Mouse (Mus musculus) MEL (cell line): ENCODE results near the gene Zfp689. TPM values are rescaled to one million over a fixed set of nuclear protein-coding genes. Genes with fewer than 3 reads are reported as not detected.

ENCODE experiments used
- DNase-seq: peaks from one replicate; pipeline ENCODE4 v3.0.0; 2011; ENCODE audit warnings: low read depth, low spot score
- H3K27ac ChIP-seq: 2 replicates; pipeline ENCODE4 v1.5.1; 2012; ENCODE audit warnings: low read depth, mild to moderate bottlenecking, control low read depth, low read length, moderate library complexity; ENCODE audit not compliant: control insufficient read depth
- H3K27me3 ChIP-seq, 2 experiments: fragments of 150-350 bp in 1 of 2; sonication (generic) in 1 of 2; 2 replicates each; pipeline ENCODE4 v1.6.1; 2012; ENCODE audit warnings: low read length in 2 of 2, mild to moderate bottlenecking in 2 of 2, improper control_type of control experiment in 1 of 2, moderate library complexity in 1 of 2; ENCODE audit not compliant: insufficient read depth in 2 of 2, control insufficient read depth in 1 of 2
- H3K36me3 ChIP-seq, 2 experiments: 2 replicates each; pipeline ENCODE4 v1.6.1; 2012 to 2014; ENCODE audit warnings: low read length in 2 of 2, improper control_type of control experiment in 1 of 2, inconsistent platforms in 1 of 2, mild to moderate bottlenecking in 1 of 2; ENCODE audit not compliant: insufficient read depth in 2 of 2, control insufficient read depth in 1 of 2
- H3K4me1 ChIP-seq, 2 experiments: fragments of 150-350 bp in 1 of 2; sonication (generic) in 1 of 2; 2 replicates each; pipeline ENCODE4 v1.6.1; 2012; ENCODE audit warnings: low read length in 2 of 2, improper control_type of control experiment in 1 of 2, mild to moderate bottlenecking in 1 of 2; ENCODE audit not compliant: insufficient read depth in 2 of 2, control insufficient read depth in 1 of 2
- H3K4me3 ChIP-seq, 2 experiments: fragments of 150-350 bp in 1 of 2; sonication (generic) in 1 of 2; 2 replicates each; pipeline ENCODE4 v1.5.1; 2012; ENCODE audit warnings: low read depth in 2 of 2, low read length in 2 of 2, mild to moderate bottlenecking in 2 of 2, moderate library complexity in 2 of 2, control low read depth in 1 of 2, improper control_type of control experiment in 1 of 2; ENCODE audit not compliant: control insufficient read depth in 1 of 2, insufficient read depth in 1 of 2
- H3K79me2 ChIP-seq: 2 replicates; pipeline ENCODE4 v1.6.1; 2012; ENCODE audit warnings: mild to moderate bottlenecking, low read length, moderate library complexity; ENCODE audit not compliant: control insufficient read depth, poor library complexity, insufficient read depth
- H3K9ac ChIP-seq: 2 replicates; pipeline ENCODE4 v1.6.1; 2012; ENCODE audit warnings: low read depth, mild to moderate bottlenecking, control low read depth, low read length, moderate library complexity; ENCODE audit not compliant: control insufficient read depth, poor library complexity, severe bottlenecking
- H3K9me3 ChIP-seq: fragments of 150-350 bp; sonication (generic); replicated peaks from 2 replicates; pipeline ENCODE4 v1.6.1; 2012; ENCODE audit warnings: mild to moderate bottlenecking, low read length, improper control_type of control experiment, moderate library complexity; ENCODE audit not compliant: insufficient read depth
- CHD1 ChIP-seq: IDR thresholded peaks from 2 replicates; pipeline ENCODE4 v1.6.1; 2012; ENCODE audit warnings: low read depth, mild to moderate bottlenecking, inconsistent platforms, low read length, improper control_type of control experiment
- CHD2 ChIP-seq: IDR thresholded peaks from 2 replicates; pipeline ENCODE4 v1.6.1; 2011; ENCODE audit warnings: low read length, improper control_type of control experiment
- E2F4 ChIP-seq: IDR thresholded peaks from 2 replicates; pipeline ENCODE4 v1.6.1; 2011; ENCODE audit warnings: low read depth, low read length, improper control_type of control experiment, borderline replicate concordance
- ELF1 ChIP-seq: IDR thresholded peaks from 2 replicates; pipeline ENCODE4 v1.6.1; 2014; ENCODE audit warnings: low read depth, mild to moderate bottlenecking, inconsistent platforms, low read length, improper control_type of control experiment, moderate library complexity
- EP300 ChIP-seq, 2 experiments: IDR thresholded peaks; 2 replicates each; pipeline ENCODE4 v1.6.1; 2011; ENCODE audit warnings: improper control_type of control experiment in 2 of 2, low read length in 2 of 2, low read depth in 1 of 2, mild to moderate bottlenecking in 1 of 2
- ETS1 ChIP-seq: IDR thresholded peaks from 2 replicates; pipeline ENCODE4 v1.6.1; 2012; ENCODE audit warnings: low read depth, mild to moderate bottlenecking, inconsistent platforms, low read length, improper control_type of control experiment, moderate library complexity
- GABPA ChIP-seq: IDR thresholded peaks from 2 replicates; pipeline ENCODE4 v1.6.1; 2012; ENCODE audit warnings: low read depth, mild to moderate bottlenecking, inconsistent platforms, low read length, improper control_type of control experiment, moderate library complexity
- GATA1 ChIP-seq: IDR thresholded peaks from 2 replicates; pipeline ENCODE4 v1.6.1; 2011; ENCODE audit warnings: low read depth, low read length, improper control_type of control experiment
- MAFK ChIP-seq: IDR thresholded peaks from 2 replicates; pipeline ENCODE4 v1.6.1; 2011; ENCODE audit warnings: low read depth, mild to moderate bottlenecking, low read length, improper control_type of control experiment, borderline replicate concordance
- MAX ChIP-seq: IDR thresholded peaks from 2 replicates; pipeline ENCODE4 v1.6.1; 2011; ENCODE audit warnings: low read length, improper control_type of control experiment
- MAZ ChIP-seq: IDR thresholded peaks from 2 replicates; pipeline ENCODE4 v1.6.1; 2012; ENCODE audit warnings: low read depth, mild to moderate bottlenecking, inconsistent platforms, low read length, improper control_type of control experiment
- MEF2A ChIP-seq: IDR thresholded peaks from 2 replicates; pipeline ENCODE4 v1.6.1; 2014; ENCODE audit warnings: low read depth, mild to moderate bottlenecking, inconsistent platforms, low read length, improper control_type of control experiment; ENCODE audit not compliant: poor library complexity, insufficient replicate concordance, severe bottlenecking; ENCODE audit errors: extremely low read depth
- MXI1 ChIP-seq: IDR thresholded peaks from 2 replicates; pipeline ENCODE4 v1.6.1; 2011; ENCODE audit warnings: mild to moderate bottlenecking, low read depth, low read length, improper control_type of control experiment
- MYB ChIP-seq: IDR thresholded peaks from 2 replicates; pipeline ENCODE4 v1.6.1; 2011; ENCODE audit warnings: mild to moderate bottlenecking, low read depth, low read length, improper control_type of control experiment
- MYC ChIP-seq: IDR thresholded peaks from 2 replicates; pipeline ENCODE4 v1.6.1; 2011; ENCODE audit warnings: low read depth, mild to moderate bottlenecking, low read length, improper control_type of control experiment, moderate library complexity
- NRF1 ChIP-seq: IDR thresholded peaks from 2 replicates; pipeline ENCODE4 v1.6.1; 2014; ENCODE audit warnings: low read depth, mild to moderate bottlenecking, inconsistent platforms, low read length, improper control_type of control experiment, moderate library complexity; ENCODE audit not compliant: poor library complexity, insufficient read depth, severe bottlenecking
- POLR2A ChIP-seq, 2 experiments: IDR thresholded peaks; 2 replicates each; pipeline ENCODE4 v1.6.1; 2011 to 2012; ENCODE audit warnings: low read length in 2 of 2, mild to moderate bottlenecking in 2 of 2, control low read depth in 1 of 2, improper control_type of control experiment in 1 of 2, low read depth in 1 of 2, moderate library complexity in 1 of 2; ENCODE audit not compliant: control insufficient read depth in 1 of 2, insufficient read depth in 1 of 2, poor library complexity in 1 of 2
- POLR2AphosphoS2 ChIP-seq: IDR thresholded peaks from 2 replicates; pipeline ENCODE4 v1.6.1; 2011; ENCODE audit warnings: low read length, improper control_type of control experiment
- POLR2AphosphoS5 ChIP-seq: IDR thresholded peaks from 2 replicates; pipeline ENCODE4 v1.6.1; 2012; ENCODE audit warnings: low read depth, borderline replicate concordance, mild to moderate bottlenecking, inconsistent platforms, low read length, moderate library complexity, mixed read lengths
- RAD21 ChIP-seq: IDR thresholded peaks from 2 replicates; pipeline ENCODE4 v1.6.1; 2011; ENCODE audit warnings: mild to moderate bottlenecking, low read depth, low read length, improper control_type of control experiment
- RCOR1 ChIP-seq: IDR thresholded peaks from 2 replicates; pipeline ENCODE4 v1.6.1; 2012; ENCODE audit warnings: low read depth, mild to moderate bottlenecking, inconsistent platforms, low read length, improper control_type of control experiment
- SIN3A ChIP-seq: IDR thresholded peaks from 2 replicates; pipeline ENCODE4 v1.6.1; 2012; ENCODE audit warnings: low read length, improper control_type of control experiment, inconsistent platforms
- SMC3 ChIP-seq: IDR thresholded peaks from 2 replicates; pipeline ENCODE4 v1.6.1; 2011; ENCODE audit warnings: low read depth, low read length, improper control_type of control experiment
- TAL1 ChIP-seq: IDR thresholded peaks from 2 replicates; pipeline ENCODE4 v1.6.1; 2012; ENCODE audit warnings: mild to moderate bottlenecking, inconsistent platforms, low read length, moderate library complexity, mixed read lengths
- TBP ChIP-seq: IDR thresholded peaks from 2 replicates; pipeline ENCODE4 v1.8.0; 2011; ENCODE audit warnings: low read depth, low read length, improper control_type of control experiment
- TCF12 ChIP-seq: IDR thresholded peaks from 2 replicates; pipeline ENCODE4 v1.6.1; 2014; ENCODE audit warnings: low read depth, mild to moderate bottlenecking, inconsistent platforms, low read length, improper control_type of control experiment, moderate library complexity
- USF1 ChIP-seq: IDR thresholded peaks from 2 replicates; pipeline ENCODE4 v1.6.1; 2014; ENCODE audit warnings: low read depth, mild to moderate bottlenecking, inconsistent platforms, low read length, improper control_type of control experiment, moderate library complexity
- USF2 ChIP-seq, 2 experiments: IDR thresholded peaks; 2 replicates each; pipeline ENCODE4 v1.6.1; 2011 to 2012; ENCODE audit warnings: improper control_type of control experiment in 2 of 2, low read length in 2 of 2, borderline replicate concordance in 1 of 2, inconsistent platforms in 1 of 2, low read depth in 1 of 2, mild to moderate bottlenecking in 1 of 2; ENCODE audit not compliant: insufficient read depth in 1 of 2
- ZC3H11A ChIP-seq: IDR thresholded peaks from 2 replicates; pipeline ENCODE4 v1.6.1; 2012; ENCODE audit warnings: low read depth, mild to moderate bottlenecking, inconsistent platforms, low read length, improper control_type of control experiment
- ZKSCAN1 ChIP-seq: IDR thresholded peaks from 2 replicates; pipeline ENCODE4 v1.6.1; 2012; ENCODE audit warnings: low read depth, mild to moderate bottlenecking, inconsistent platforms, low read length, improper control_type of control experiment, moderate library complexity
- ZNF384 ChIP-seq: IDR thresholded peaks from 2 replicates; pipeline ENCODE4 v1.6.1; 2012; ENCODE audit warnings: low read depth, mild to moderate bottlenecking, inconsistent platforms, low read length, improper control_type of control experiment
- polyA plus RNA-seq, 2 experiments: library from polyadenylated mRNA; stranded (reverse) in 1 of 2; unstranded in 1 of 2; fragments of >175 nt in 1 of 2; fragments of >200 nt in 1 of 2; gene quantifications; 2 replicates each; pipeline versions ENCODE4 v1.2.1 to v1.2.4; 2012; ENCODE audit warnings: low replicate concordance in 2 of 2, low read depth in 1 of 2; ENCODE audit not compliant: insufficient read length in 2 of 2, insufficient read depth in 1 of 2, missing spikeins in 1 of 2
- total RNA-seq: library from RNA; depleted of rRNA; stranded (reverse); fragments of 300-350 nt; gene quantifications from 2 replicates; pipeline ENCODE4 v1.2.3, GENCODE M21; 2012

Gene Zfp689
- total and polyA plus RNA-seq, 3 experiments, result 4.9 to 7.2 TPM; not detected in 1

GRCm38 (mm10) chr7:127400355-127400754 lies 48.6 kb downstream of the Zfp689 start:
- H3K36me3 ChIP-seq, result peaks cover 0 to 14% of the 10 kb centered on the region in 2 experiments; a peak in 2 of 4 replicates
- no peak overlapping the region for H3K9ac ChIP-seq
- peaks cover 7 to 9% of the 10 kb centered on the region in 2 experiments for H3K4me1 ChIP-seq
- no peak overlapping the region for H3K27ac ChIP-seq
- no peaks in the 10 kb centered on the region for H3K9me3 ChIP-seq
- DNase-seq, result no peak
- TF ChIP-seq TCF12 (peak; percentile 83), SMC3 (no peak), USF1 (no peak), RCOR1 (0 out of 2 replicates have a peak, but pooled peaks have one; percentile 22), CHD2 (no peak), ZNF384 (no peak), ETS1 (peak; percentile 39; the same call in 1 of the 2 replicates), EP300 (IDR thresholded peaks at IDR 0.05; ENCODE audit: low read depth in 1 of 2, low read length in 2 of 2) (peak; percentile 68 to 86), GATA1 (peak; percentile 86), TAL1 (peak; percentile 54), GABPA (no peak), ZC3H11A (no peak)
- no peak overlapping the region for H3K4me3 ChIP-seq
- no peaks in the 10 kb centered on the region for H3K79me2 ChIP-seq
- no peaks in the 10 kb centered on the region for H3K27me3 ChIP-seq

GRCm38 (mm10) chr7:127393944-127394333 lies 55.0 kb downstream of the Zfp689 start:
- Histone ChIP-seq H3K79me2 (peaks cover 3% of the 10 kb centered on the region; the same call in 1 of the 2 replicates), H3K27me3 (no peaks in the 10 kb centered on the region), H3K4me1 (peaks cover 5 to 18% of the 10 kb centered on the region in 2 experiments; a peak in 3 of 4 replicates), H3K27ac (peak overlapping the region; percentile 48), H3K9me3 (no peaks in the 10 kb centered on the region), H3K4me3 (peak overlapping the region; percentile 75 to 99), H3K36me3 (peaks cover 0 to 8% of the 10 kb centered on the region in 2 experiments; a peak in 2 of 4 replicates), H3K9ac (peak overlapping the region; percentile 65)
- no peak for DNase-seq
- TF ChIP-seq TCF12 (no peak), MAFK (no peak), TBP (no peak; the same call in 1 of the 2 replicates), MYB (no peak), ETS1 (no peak), POLR2A (IDR thresholded peaks at IDR 0.05; ENCODE audit: control insufficient read depth in 1 of 2, insufficient read depth in 1 of 2, low read depth in 1 of 2, low read length in 2 of 2, poor library complexity in 1 of 2) (no peak), MAX (peak; percentile 14; the same call in 1 of the 2 replicates), CHD1 (peak; percentile 94), MAZ (no peak), MEF2A (no peak), MYC (peak; percentile 36; the same call in 1 of the 2 replicates), E2F4 (0 out of 2 replicates have a peak, but pooled peaks have one; percentile 38), ZKSCAN1 (no peak), POLR2AphosphoS5 (no peak), RCOR1 (no peak), ZC3H11A (no peak), GABPA (no peak), SIN3A (no peak), MXI1 (no peak), USF2 (IDR thresholded peaks at IDR 0.05; ENCODE audit: borderline replicate concordance in 1 of 2, insufficient read depth in 1 of 2, low read depth in 1 of 2, low read length in 2 of 2) (no peak), POLR2AphosphoS2 (no peak), NRF1 (no peak), ZNF384 (no peak), RAD21 (no peak), ELF1 (no peak), CHD2 (no peak)
